Mouse (Mus musculus) left cerebral cortex, adult 8-10 months (tissue): Measurements from ENCODE around the gene Agl. TPM values are rescaled to one million over a fixed set of nuclear protein-coding genes. Genes with fewer than 3 reads are reported as not detected.
"Not testable (repeated sequence)": the region's sequence is repeated elsewhere in the genome, so short reads cannot be mapped to it uniquely, and the experiment has no call there.

Source experiments
- DNase-seq, 2 experiments: peaks; one replicate each; pipeline ENCODE4 v3.0.0; 2022; ENCODE audit warnings: low spot score in 2 of 2
- total RNA-seq, 4 experiments: library from RNA; stranded (reverse); gene quantifications; 2 replicates each; pipeline ENCODE4 v1.2.4; 2022

The Agl gene
- total RNA-seq, 4 experiments from 2014 or later, result 25.7 to 28.7 (median 28.7) TPM

- no peak for DNase-seq
Observed at GRCm38 (mm10) chr3:116751191-116751860, 56.6 kb downstream of the Agl start.

GRCm38 (mm10) chr3:116748391-116749170 lies 59.4 kb downstream of the Agl start:
- DNase-seq, result no peak

DNA sequence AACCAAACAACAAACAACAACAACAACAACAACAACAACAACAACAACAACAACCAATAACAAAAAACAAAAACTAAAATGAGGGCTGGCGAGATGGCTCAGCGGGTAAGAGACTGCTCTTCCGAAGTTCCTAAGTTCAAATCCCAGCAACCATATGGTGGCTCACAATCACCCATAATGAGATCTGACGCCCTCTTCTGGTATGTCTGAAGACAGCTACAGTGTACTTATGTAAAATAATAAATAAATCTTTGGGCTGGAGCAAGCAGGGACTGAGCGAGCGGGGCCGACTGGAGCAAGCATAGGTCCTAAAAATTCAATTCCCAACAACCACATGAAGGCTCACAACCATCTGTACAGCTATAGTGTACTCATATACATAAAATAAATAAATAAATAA lies 60.3 kb downstream of the Agl start:
- DNase-seq, result not testable (repeated sequence)

DNA sequence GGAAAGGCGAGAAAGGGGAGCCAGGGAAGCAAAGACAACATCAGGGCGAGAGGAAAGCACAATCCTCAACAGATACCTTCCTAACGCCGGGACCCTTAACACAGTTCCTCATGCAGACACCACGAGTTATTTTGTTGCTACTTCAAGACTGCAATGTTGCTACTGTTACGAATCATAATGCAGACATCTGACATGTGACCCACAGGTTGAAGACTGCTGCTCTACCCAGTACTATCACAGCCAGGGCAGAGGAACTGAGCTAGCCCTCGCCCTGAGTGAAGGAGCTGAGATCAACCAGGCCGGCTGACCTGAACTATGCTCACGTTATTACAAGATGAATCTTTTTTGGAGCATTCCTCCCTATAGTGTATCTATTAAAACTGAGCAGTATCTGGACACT lies 67.0 kb downstream of the Agl start:
- DNase-seq, result no peak

DNA sequence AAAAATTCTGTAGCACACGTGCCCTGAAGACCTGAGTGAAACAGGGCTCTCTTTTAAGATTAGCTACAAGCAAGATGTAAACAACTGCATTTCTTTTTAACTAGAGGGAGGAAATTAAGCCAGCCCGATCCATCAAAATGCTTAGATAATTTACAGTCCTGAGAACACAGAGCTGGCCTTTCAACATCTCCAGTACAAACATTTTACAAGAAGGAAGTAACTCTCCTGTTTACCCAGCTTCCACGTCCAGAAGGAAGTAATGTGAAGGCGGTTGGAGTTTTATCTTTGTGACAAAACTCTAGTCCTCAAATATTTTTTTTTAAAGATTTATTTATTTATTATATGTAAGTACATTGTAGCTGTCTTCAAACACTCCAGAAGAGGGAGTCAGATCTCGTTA lies 67.9 kb downstream of the Agl start:
- no peak for DNase-seq

- no peak for DNase-seq
Observed at GRCm38 (mm10) chr3:116737326-116737731, 70.6 kb downstream of the Agl start.

DNA sequence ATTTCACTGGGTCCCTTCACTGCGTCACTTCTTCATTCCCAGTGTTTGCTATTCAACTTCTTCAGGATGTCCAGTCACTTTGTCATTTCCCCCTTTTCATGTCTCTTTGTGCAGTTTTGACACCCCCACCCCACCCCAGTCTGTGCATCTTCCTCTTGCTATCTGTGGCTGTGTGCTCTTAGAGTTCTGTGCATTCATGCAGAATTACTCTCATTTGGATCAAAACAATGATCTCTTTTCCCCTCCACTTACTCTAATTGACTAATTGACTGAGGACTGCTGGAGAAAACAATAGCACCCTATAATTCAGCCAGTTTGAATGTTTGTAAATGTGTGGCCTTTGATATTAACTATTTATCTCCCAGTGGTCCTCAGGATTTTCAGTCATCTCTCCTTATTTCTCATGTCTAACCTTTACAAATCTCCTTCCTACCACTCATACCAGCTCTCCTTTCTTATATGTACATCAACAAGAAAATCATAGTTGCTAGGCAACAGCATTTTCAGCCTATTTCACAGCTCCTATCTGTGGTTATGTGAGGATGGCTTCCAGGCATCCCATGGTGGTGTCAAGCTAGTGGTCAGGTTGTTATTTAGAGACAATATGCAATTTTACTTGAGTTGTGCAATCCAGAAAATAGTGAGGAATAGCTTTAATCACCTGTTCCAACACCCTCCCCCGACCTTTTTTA lies 78.3 kb downstream of the Agl start:
- DNase-seq, result no peak

GRCm38 (mm10) chr3:116726807-116727206 lies 81.2 kb downstream of the Agl start:
- DNase-seq, result no peak

- DNase-seq, result no peak
Observed at GRCm38 (mm10) chr3:116723496-116724481, 84.2 kb downstream of the Agl start.

DNA sequence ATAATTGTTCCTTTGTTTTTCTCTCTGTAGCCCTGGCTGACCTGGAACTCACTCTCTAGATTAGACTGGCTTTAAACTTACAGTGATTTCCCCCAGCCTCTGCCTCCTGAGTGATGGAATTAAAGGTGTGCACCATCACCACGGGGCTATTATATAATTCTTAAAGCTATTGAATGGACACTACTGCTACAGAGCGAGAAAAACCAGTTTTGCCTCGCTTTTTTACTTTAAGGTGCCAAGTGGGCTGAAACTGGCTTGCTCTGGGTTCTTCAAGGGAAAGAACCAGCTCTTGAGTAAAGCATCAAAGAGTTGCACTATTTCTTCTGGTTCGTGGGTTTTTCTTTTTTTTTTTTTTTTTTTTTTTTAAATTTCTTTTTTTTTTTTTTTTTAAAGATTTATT lies 85.0 kb downstream of the Agl start:
- DNase-seq, result no peak

DNA sequence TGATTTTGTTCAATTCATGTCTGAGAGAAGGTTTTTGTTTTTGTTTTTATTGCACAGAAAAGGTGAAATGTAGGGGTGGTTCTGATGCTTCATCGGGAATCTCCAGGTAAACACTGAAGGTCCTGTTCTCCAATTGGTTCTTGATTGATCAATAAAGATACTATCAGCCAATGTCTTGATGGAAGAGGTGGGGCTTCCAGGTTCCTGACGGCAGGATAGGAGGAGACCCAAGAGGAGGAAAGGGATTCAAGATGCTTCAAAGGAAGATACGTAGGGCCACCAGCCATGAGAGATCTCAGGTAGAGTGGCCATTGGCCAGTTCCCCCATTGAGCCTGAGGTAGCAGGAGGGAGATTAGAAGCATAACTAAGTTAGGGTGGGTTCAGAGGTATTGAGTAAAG lies 89.0 kb downstream of the Agl start:
- DNase-seq, result no peak

- DNase-seq, result no peak
Observed at GRCm38 (mm10) chr3:116713031-116713430, 94.9 kb downstream of the Agl start.

DNA sequence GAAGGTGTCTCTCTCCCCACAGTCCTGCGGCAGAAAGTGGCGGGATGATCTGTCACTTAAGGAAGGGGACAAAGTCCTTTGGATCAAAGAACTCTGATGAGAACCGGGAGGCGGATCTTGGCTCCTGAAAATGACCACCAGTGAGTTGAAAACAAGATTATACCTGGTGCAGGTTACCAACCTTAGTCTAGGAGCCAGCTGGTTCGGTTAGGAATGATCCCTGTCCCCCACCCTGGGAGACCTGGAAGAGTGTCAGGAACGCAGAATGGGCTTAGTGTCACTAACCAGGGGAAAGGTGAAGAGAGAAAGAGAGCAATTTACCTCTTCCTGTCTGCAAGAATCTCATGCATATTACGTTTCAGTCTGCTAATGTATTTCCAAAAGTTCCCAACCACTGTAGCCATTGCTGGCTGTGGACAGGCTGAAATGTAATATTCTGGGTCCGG lies 95.5 kb downstream of the Agl start, which contains the start of gene Slc35a3:
TSS of gene Slc35a3 (minus strand) at position 396 of the 446 bp plus-strand sequence.
- no peak for DNase-seq

DNA sequence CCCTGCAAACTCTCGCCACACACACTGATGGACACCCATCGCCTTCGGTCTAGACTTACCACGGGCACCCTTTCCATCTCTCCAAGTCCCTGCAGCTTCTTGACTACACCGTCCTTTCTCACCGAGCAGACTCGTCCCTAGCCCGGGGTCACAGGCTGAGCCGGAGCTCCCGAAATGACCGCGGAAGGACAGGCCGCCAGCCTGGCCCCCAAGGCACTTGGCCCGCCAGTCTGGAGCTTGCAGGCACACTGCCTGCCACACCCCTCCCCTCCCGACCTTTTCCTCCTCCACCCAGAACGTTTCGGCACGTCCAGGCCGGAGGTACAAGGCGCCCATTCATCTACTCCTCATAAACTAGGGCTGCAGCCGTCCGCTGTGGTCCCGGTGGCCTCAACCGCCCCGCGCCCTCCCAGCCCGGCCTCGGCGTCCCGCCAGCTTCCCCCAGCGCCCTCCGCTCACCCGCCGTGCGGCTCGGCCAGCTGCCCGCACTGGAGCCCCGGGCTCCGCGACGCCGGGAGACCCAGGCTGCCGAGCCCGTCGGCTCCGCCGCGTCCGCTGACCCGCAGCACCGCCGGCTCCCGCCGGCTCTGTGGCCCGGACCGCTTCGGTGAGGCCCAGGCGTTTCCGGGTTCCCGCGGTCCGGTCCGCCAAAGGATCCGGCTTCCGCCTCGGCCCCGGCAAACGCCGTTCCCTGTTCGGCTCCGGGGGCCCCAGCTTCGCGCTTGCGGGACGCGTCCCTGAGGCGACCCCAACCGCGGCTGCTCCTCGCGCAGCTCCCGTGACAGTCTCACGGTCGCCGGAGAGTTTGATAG lies 96.1 kb downstream of the Agl start:
- peak; percentile 43 to 72 for DNase-seq

GRCm38 (mm10) chr3:116710941-116711340 lies 97.0 kb downstream of the Agl start:
- no peak for DNase-seq

DNA sequence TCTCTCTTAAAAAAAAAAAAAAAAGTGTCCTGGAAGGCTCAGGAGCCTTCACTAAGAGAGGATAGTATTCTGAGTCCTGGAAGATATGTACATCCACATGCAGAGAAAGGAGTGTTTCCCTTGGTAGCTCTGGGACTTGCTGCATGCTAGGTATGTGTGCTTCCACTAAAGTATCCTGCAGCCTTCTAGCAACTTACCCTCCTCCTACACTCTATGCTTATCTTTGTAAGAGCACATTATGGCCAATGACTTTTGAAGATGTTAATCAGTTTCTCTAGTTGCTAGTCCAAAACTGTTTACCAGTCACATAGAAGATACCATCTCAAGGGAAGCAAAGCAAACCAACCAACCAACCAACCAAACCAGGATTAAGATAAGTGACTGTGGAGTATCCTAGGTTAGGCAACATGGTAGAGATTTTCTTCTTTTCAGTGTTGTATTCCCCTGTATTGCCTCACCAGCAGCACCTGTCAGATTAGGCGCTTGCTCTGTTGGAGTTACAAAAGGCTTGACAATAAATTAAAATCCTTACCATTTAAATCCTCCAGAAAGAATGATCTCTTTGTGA lies 102.2 kb downstream of the Agl start:
- DNase-seq, result no peak

DNA sequence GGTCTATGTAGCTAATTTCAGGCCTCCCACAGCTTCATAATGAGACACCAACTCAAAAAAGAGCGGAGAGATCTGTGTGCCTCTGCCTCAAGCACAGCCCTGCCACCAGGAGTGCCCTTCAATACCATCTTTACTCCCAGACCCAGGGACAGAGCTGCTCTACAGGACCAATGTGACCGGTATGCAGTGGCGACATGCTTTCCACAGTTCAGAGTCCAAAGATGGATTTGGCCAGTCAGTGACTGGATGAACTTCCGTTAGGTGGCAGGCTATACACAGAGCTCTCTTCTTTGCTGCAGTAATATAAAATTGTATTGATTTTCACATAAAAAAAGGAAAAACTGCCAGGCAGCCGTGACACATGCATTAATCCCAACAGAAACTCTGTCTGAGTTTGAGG lies 104.1 kb downstream of the Agl start:
- no peak for DNase-seq

GRCm38 (mm10) chr3:116702647-116703272 lies 105.2 kb downstream of the Agl start:
- DNase-seq, result no peak

DNA sequence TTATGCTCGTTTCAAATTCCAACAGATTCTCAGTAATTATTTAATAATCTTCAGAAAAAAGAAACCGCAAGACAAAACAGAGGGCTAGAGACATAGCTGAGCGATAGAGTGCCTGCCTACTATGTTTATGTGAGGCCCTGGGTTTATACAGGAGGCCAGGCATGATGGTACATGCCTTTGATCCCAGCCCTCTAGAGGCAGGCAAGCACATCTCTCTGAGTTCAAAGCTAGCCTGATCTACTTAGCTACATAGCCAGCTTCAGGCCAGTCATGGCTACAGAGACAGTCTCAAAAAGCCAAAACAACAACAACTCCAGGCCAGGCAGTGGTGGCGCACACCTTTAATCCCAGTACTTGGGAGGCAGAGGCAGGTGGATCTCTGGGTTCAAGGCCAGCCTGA lies 106.4 kb downstream of the Agl start:
- no peak for DNase-seq
